Mouse (Mus musculus) erythroblast, embryonic 14.5 days (primary cell): ENCODE measurements around the gene Cenpp. TPM values are rescaled to one million over a fixed set of nuclear protein-coding genes. Genes with fewer than 3 reads are reported as not detected.

Experiments
- H3K27me3 ChIP-seq: 2 replicates; pipeline ENCODE4 v1.6.1; 2012; ENCODE audit warnings: inconsistent platforms; ENCODE audit not compliant: control insufficient read depth
- H3K36me3 ChIP-seq: 2 replicates; pipeline ENCODE4 v1.6.1; 2012; ENCODE audit warnings: mild to moderate bottlenecking, inconsistent platforms; ENCODE audit not compliant: control insufficient read depth
- H3K4me1 ChIP-seq: 2 replicates; pipeline ENCODE4 v1.6.1; 2012; ENCODE audit warnings: inconsistent platforms; ENCODE audit not compliant: control insufficient read depth
- H3K4me3 ChIP-seq: replicated peaks from 2 replicates; pipeline ENCODE3; 2012; ENCODE audit warnings: moderate library complexity, mild to moderate bottlenecking, inconsistent platforms
- H3K9me3 ChIP-seq: 2 replicates; pipeline ENCODE4 v1.6.1; 2012; ENCODE audit warnings: low read length, inconsistent platforms, mixed read lengths; ENCODE audit not compliant: control insufficient read depth
- GATA1 ChIP-seq: IDR thresholded peaks from 2 replicates; pipeline ENCODE4 v1.6.1; 2012; ENCODE audit warnings: low read length, inconsistent platforms, mixed read lengths
- TAL1 ChIP-seq: IDR thresholded peaks from 3 replicates; pipeline ENCODE4 v1.6.1; 2012; ENCODE audit warnings: low read length, inconsistent platforms, mixed read lengths
- polyA plus RNA-seq: library from polyadenylated mRNA; stranded (reverse); fragments of >175 nt; gene quantifications from 2 replicates; pipeline ENCODE4 v1.2.3, GENCODE M21; 2012

The Cenpp gene
- polyA plus RNA-seq, 1 experiment = 1.5 TPM

DNA sequence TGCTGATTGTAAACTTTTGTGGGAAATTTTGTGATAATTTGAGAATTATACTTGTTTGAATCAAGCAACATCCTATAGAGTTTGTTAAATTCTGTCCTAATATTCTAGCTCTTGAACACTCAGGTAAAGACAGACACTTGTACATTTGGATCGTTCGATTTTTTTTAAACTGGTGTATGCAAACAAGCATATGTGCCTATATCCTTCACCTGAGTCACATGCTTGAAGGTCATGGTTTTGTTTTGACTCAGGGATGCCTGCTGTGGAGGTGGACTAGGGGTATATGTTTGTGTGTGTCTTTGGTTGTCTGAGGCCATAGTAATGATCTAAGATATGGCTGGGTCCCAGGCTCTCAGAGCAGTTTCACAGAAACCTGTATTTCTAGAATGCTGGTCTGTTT is 189.7 kb downstream of the Cenpp start:
- H3K36me3 ChIP-seq = peaks cover 88% of the 10 kb centered on the region

GRCm38 (mm10) chr13:49461458-49462132 is 191.0 kb downstream of the Cenpp start:
- H3K4me3 ChIP-seq = no peak overlapping the region
- H3K9me3 ChIP-seq = no peaks in the 10 kb centered on the region
- peaks cover 2% of the 10 kb centered on the region; the same call in 1 of the 2 replicates for H3K4me1 ChIP-seq
- H3K36me3 ChIP-seq = peaks cover 88% of the 10 kb centered on the region
- H3K27me3 ChIP-seq = no peaks in the 10 kb centered on the region
- TF ChIP-seq GATA1 (no peak), TAL1 (no peak)

More for the DNA sequence above, 189.7 kb downstream of the Cenpp start:
- TF ChIP-seq GATA1 (no peak), TAL1 (no peak)
- H3K27me3 ChIP-seq = no peaks in the 10 kb centered on the region
- H3K4me3 ChIP-seq = no peak overlapping the region
- no peaks in the 10 kb centered on the region for H3K9me3 ChIP-seq
- H3K4me1 ChIP-seq = peaks cover 2% of the 10 kb centered on the region; the same call in 1 of the 2 replicates

- Histone ChIP-seq H3K4me3 (no peak overlapping the region), H3K4me1 (peaks cover 2% of the 10 kb centered on the region; the same call in 1 of the 2 replicates), H3K36me3 (peaks cover 83% of the 10 kb centered on the region), H3K27me3 (no peaks in the 10 kb centered on the region), H3K9me3 (no peaks in the 10 kb centered on the region)
- TF ChIP-seq TAL1 (no peak), GATA1 (no peak)
These were observed 191.7 kb downstream of the Cenpp start for GRCm38 (mm10) chr13:49460692-49461414.

- no peak overlapping the region for H3K4me3 ChIP-seq
- no peaks in the 10 kb centered on the region for H3K4me1 ChIP-seq
- H3K36me3 ChIP-seq = peaks cover 81% of the 10 kb centered on the region
- no peaks in the 10 kb centered on the region for H3K9me3 ChIP-seq
- H3K27me3 ChIP-seq = no peaks in the 10 kb centered on the region
- TF ChIP-seq GATA1 = no peak
- TF ChIP-seq TAL1 = no peak
These were observed 192.3 kb downstream of the Cenpp start for GRCm38 (mm10) chr13:49460276-49460675.

DNA sequence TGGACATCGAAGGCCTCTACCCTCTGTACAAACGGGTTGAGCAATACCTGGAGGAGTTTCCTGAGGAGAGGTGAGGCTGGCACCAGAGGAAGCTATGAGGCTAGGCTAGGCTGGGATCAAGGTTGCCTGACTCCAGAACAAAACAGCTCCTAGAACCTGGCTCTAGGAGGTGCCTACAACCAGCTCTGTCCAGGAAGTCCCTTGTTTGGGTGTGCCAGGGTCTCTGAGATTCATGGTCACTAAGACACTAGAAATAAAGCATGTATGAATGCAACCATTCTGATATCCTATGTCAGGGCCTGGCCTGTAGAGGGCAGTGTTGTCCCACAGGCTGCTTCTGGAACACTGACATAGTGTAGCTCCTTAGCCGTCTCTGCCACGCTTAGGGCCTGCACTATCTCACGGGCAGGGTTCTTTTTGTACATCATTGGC is 203.3 kb downstream of the Cenpp start:
- peaks cover 74% of the 10 kb centered on the region for H3K36me3 ChIP-seq

GRCm38 (mm10) chr13:49444451-49444850 is 208.1 kb downstream of the Cenpp start:
- no peaks in the 10 kb centered on the region for H3K27me3 ChIP-seq
- peaks cover 3% of the 10 kb centered on the region; the same call in 1 of the 2 replicates for H3K4me1 ChIP-seq
- H3K36me3 ChIP-seq = peaks cover 67% of the 10 kb centered on the region
- H3K9me3 ChIP-seq = no peaks in the 10 kb centered on the region
- no peak for TF ChIP-seq GATA1
- TF ChIP-seq TAL1 = no peak
- no peak overlapping the region for H3K4me3 ChIP-seq

More for the DNA sequence above, 203.3 kb downstream of the Cenpp start:
- H3K4me1 ChIP-seq = peaks cover 16% of the 10 kb centered on the region
- no peak overlapping the region for H3K4me3 ChIP-seq
- TF ChIP-seq GATA1 (no peak), TAL1 (no peak)
- no peaks in the 10 kb centered on the region for H3K9me3 ChIP-seq
- no peaks in the 10 kb centered on the region for H3K27me3 ChIP-seq

DNA sequence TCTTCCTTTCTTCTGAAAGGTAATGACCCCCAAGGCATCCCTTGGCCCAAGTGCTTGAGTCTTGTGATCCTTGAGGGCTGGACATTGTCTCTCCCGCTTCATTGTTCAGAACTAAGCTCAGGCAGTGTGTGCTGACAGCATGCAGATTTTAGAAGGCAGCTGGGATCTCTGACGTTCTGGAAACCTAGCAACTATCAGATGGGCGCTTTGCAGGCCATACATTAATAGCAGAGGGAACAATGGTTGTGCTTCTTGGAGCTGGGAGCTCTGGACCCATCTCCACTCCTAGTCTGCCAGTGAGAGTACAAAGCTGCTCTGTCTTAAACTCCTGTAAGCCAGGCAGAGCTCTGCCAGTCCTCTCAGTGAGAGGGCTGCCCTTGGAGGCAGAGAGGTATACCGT is 216.4 kb downstream of the Cenpp start:
- Histone ChIP-seq H3K4me3 (no peak overlapping the region), H3K27me3 (no peaks in the 10 kb centered on the region), H3K4me1 (no peaks in the 10 kb centered on the region), H3K9me3 (no peaks in the 10 kb centered on the region), H3K36me3 (peaks cover 68% of the 10 kb centered on the region)
- TF ChIP-seq TAL1 = no peak
- no peak for TF ChIP-seq GATA1

GRCm38 (mm10) chr13:49435745-49436144 is 216.8 kb downstream of the Cenpp start:
- H3K4me1 ChIP-seq = no peaks in the 10 kb centered on the region
- TF ChIP-seq GATA1 (no peak), TAL1 (no peak)
- H3K4me3 ChIP-seq = no peak overlapping the region
- peaks cover 72% of the 10 kb centered on the region for H3K36me3 ChIP-seq
- no peaks in the 10 kb centered on the region for H3K27me3 ChIP-seq
- no peaks in the 10 kb centered on the region for H3K9me3 ChIP-seq
